Mouse (Mus musculus): ENCODE data around the gene Rabl6. TPM values are rescaled to one million over a fixed set of nuclear protein-coding genes. Genes with fewer than 3 reads are reported as not detected.
A peak's percentile ranks its signal among the peaks of the same experiment; 100 is the strongest.

Rabl6 gene
- 62.3 and 64.4 TPM in 2 replicates for polyA plus RNA-seq (2014; fragmentation: Nextera tagmentation; extraction: Ambion mirVana)

DNA sequence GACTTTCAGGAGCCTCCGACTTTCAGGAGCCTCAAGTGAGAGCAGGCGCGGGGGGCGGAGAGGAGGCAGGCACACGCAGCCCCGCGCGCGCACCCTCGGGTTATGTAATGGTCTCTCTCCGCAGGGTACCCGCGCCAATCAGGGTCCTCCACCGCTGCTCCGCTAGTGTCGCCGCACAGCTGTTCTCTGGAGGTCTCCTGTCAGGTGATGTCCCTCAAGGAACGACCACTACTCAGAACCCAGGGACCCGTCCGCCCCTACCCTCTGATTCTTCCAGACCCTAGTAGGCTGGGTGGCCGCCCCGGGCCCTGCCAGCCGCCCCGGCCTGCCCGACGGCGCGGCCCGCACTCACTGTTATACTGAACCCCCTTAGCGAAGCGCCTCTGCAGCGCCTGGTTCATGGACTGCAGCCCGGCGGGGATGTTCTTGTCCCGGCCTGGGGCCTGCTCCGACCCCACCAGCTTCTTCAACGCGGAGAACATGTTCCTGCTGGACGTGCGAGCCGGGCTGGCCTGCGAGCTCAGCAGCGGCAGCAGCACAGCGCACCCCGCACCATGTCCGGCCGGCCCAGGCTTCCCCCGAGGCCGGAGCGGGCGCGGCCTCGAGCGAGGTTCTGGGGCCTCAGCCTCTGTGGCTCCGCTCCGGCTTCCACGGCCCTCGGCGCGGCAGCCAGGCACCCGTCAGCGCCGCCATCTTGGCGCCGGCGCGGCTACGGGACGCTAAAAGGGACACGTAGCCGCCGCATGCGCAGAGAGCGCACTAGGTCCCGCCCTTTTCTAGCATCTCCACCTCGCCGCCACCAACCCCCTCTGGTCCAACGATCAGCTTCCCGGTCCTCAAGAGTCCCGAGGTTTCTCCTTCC is at the start of gene Rabl6:
TSS of gene Rabl6 (minus strand) at position 761 of the 862 bp plus-strand sequence.
- peak; percentile 88 for ATAC-seq (ENCODE audit: insufficient read depth, low FRiP score, low TSS enrichment)
- peak within 1 kb of the TSS; percentile 90 for H3K27ac ChIP-seq (ENCODE audit: low read depth, low read length)

DNA sequence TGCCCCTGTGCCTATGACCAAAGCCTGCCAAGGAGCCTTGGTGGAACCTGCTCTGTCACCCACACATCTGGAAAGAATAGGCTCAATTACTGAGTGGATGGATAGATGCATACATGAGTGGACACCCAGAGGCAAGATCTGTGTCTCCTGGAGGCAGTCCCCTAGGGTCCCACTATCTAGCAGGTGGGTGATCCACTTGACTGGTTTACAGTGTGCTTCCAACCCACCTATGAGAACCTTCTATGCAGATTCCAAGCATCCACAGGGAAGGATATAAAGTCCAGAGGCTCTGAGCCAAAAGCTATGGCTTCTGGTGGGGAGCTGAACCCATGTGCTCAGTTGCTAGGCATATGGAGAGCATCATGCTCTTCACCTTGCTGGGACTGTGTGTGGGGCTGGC is 49.3 kb upstream of the Rabl6 start, which contains the start of gene Lcn5:
TSS of gene Lcn5 (plus strand) at position 301 of the 400 bp plus-strand sequence.
- no peak within 1 kb of the TSS for H3K4me3 ChIP-seq (ENCODE audit: low read depth, low read length)
- H3K27ac ChIP-seq (ENCODE audit: low read depth, low read length), result no peak within 1 kb of the TSS
- no peaks in the 10 kb centered on the region for H3K4me1 ChIP-seq (ENCODE audit: control insufficient read depth, insufficient read depth, low read length)
- no peak within 1 kb of the TSS for H3K9ac ChIP-seq (ENCODE audit: low read length)
- H3K9me3 ChIP-seq (ENCODE audit: control insufficient read depth, low read length), result no peaks in the 10 kb centered on the region
- H3K36me3 ChIP-seq (ENCODE audit: control insufficient read depth, insufficient read depth, low read length), result no peaks in the 10 kb centered on the region
- no peak for ATAC-seq (ENCODE audit: insufficient read depth, low FRiP score, low TSS enrichment)
- no peaks in the 10 kb centered on the region for H3K27me3 ChIP-seq (ENCODE audit: control insufficient read depth, insufficient read depth, low read length)
- H3K4me2 ChIP-seq (ENCODE audit: low read depth), result no peak within 1 kb of the TSS
- DNase-seq (ENCODE audit: low spot score), result no peak

More for the DNA sequence above, at the start of gene Rabl6:
- WGBS, result under 1% methylated on average over 79 of the region's 80 CpGs
- peak within 1 kb of the TSS; percentile 60 for H3K4me2 ChIP-seq (ENCODE audit: low read depth)
- no peaks in the 10 kb centered on the region for H3K9me3 ChIP-seq (ENCODE audit: control insufficient read depth, low read length)
- no peaks in the 10 kb centered on the region for H3K36me3 ChIP-seq (ENCODE audit: control insufficient read depth, insufficient read depth, low read length)
- H3K4me1 ChIP-seq (ENCODE audit: control insufficient read depth, insufficient read depth, low read length), result peaks cover 5% of the 10 kb centered on the region; the same call in 1 of the 2 replicates
- peak within 1 kb of the TSS; percentile 97 for H3K9ac ChIP-seq (ENCODE audit: low read length)
- DNase-seq (ENCODE audit: low spot score), result peak; percentile 93
- peak within 1 kb of the TSS; percentile 99 for H3K4me3 ChIP-seq (ENCODE audit: low read depth, low read length)
- H3K27me3 ChIP-seq (ENCODE audit: control insufficient read depth, insufficient read depth, low read length), result 0 out of 2 replicates have a peak, but pooled peaks cover 2% of the 10 kb centered on the region

DNA sequence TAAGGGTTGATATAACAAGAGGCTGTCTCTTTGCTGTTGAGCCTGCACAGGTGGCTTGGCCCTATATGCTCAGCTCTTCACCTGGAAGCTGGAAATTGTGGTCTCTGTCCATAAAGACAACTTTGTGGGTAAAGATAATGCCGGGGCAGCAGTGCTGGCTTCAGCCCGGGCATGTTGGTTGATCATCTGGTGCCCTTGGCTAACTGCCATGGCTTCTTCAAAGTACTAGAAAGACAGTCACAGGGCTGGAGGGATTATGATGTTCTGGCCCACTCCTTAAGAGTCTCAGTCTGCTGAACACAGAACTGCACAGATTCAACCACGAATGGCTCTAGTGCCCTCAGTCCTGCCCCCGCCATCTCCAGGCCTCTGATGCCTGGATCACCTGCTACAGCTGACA is 48.9 kb upstream of the Rabl6 start:
- Histone ChIP-seq H3K27ac (ENCODE audit: low read depth, low read length) (no peak overlapping the region), H3K4me2 (ENCODE audit: low read depth) (no peak overlapping the region), H3K9me3 (ENCODE audit: control insufficient read depth, low read length) (no peaks in the 10 kb centered on the region), H3K4me3 (ENCODE audit: low read depth, low read length) (no peak overlapping the region), H3K9ac (ENCODE audit: low read length) (no peak overlapping the region), H3K27me3 (ENCODE audit: control insufficient read depth, insufficient read depth, low read length) (no peaks in the 10 kb centered on the region), H3K36me3 (ENCODE audit: control insufficient read depth, insufficient read depth, low read length) (no peaks in the 10 kb centered on the region), H3K4me1 (ENCODE audit: control insufficient read depth, insufficient read depth, low read length) (no peaks in the 10 kb centered on the region)
- ATAC-seq (ENCODE audit: insufficient read depth, low FRiP score, low TSS enrichment), result no peak
- DNase-seq (ENCODE audit: low spot score), result no peak
- 88% methylated on average over 4 of the region's 4 CpGs for WGBS

DNA sequence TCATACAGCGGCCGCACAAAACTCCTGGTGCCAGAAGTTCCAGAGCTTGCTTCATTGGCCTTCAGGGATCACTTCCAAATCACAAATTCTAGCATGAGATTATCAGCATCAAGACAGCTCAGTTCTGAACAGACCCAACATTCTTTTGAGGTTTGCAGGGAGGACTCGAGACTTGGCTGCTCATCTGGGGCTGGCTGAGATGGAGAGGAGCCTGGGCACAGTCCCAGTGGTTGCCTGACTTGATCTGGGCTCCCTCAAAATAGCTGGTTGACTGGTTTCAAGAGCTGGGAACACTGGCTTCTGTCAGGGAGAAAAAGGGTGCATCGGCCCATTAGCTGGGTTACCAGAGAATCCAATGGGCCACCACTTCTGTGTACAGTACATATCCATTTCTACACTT is 48.4 kb upstream of the Rabl6 start:
- DNase-seq (ENCODE audit: low spot score), result no peak
- Histone ChIP-seq H3K36me3 (ENCODE audit: control insufficient read depth, insufficient read depth, low read length) (no peaks in the 10 kb centered on the region), H3K4me2 (ENCODE audit: low read depth) (no peak overlapping the region), H3K27me3 (ENCODE audit: control insufficient read depth, insufficient read depth, low read length) (no peaks in the 10 kb centered on the region), H3K9ac (ENCODE audit: low read length) (no peak overlapping the region), H3K9me3 (ENCODE audit: control insufficient read depth, low read length) (no peaks in the 10 kb centered on the region), H3K27ac (ENCODE audit: low read depth, low read length) (no peak overlapping the region), H3K4me1 (ENCODE audit: control insufficient read depth, insufficient read depth, low read length) (no peaks in the 10 kb centered on the region), H3K4me3 (ENCODE audit: low read depth, low read length) (no peak overlapping the region)
- ATAC-seq (ENCODE audit: insufficient read depth, low FRiP score, low TSS enrichment), result no peak
- WGBS, result 89% methylated on average over 4 of the region's 4 CpGs

DNA sequence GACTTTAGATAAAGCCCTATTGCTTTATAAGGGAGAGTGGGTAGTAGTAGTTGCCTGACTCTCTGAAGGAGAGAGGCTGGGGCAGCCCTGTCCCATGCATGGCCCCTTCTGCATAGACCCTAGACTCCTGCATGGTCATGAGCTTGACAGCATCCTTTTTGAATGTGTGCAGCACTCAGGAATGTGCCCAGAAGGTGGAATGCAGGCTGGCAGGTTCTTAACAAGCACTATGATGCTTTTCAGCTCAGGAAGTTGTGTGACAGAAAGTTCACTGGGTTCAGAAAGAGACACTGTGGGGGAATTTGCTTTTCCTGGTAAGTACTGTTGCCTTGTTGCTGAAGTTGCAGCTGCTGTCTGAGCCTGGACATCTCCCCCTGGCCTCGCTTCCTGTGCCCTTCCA is 46.2 kb upstream of the Rabl6 start:
- DNase-seq (ENCODE audit: low spot score) (no peak), ATAC-seq (ENCODE audit: insufficient read depth, low FRiP score, low TSS enrichment) (no peak)
- Histone ChIP-seq H3K4me1 (ENCODE audit: control insufficient read depth, insufficient read depth, low read length) (no peaks in the 10 kb centered on the region), H3K4me2 (ENCODE audit: low read depth) (no peak overlapping the region), H3K9me3 (ENCODE audit: control insufficient read depth, low read length) (no peaks in the 10 kb centered on the region), H3K9ac (ENCODE audit: low read length) (no peak overlapping the region), H3K27ac (ENCODE audit: low read depth, low read length) (no peak overlapping the region), H3K27me3 (ENCODE audit: control insufficient read depth, insufficient read depth, low read length) (no peaks in the 10 kb centered on the region), H3K36me3 (ENCODE audit: control insufficient read depth, insufficient read depth, low read length) (no peaks in the 10 kb centered on the region), H3K4me3 (ENCODE audit: low read depth, low read length) (no peak overlapping the region)
- WGBS, result 71% methylated on average over 1 of the region's 1 CpGs

DNA sequence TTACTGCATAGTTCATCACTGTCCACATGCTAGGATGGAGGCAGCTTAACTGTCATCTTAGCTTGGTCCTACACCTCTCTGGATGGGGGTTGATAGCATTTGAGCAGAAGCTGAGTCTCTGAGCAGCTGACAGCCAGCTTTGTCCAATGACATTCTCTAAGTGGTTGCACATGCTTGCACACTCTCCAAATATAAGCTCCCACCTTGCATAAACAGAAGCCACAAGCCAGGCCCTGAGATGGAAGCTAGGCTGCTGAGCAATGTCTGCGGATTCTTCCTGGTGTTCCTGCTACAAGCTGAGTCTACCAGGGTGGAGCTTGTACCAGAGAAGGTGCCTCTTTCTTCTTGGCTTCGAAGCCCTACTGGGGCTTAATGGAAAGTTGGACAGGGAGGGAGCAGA is 44.6 kb upstream of the Rabl6 start, which contains the start of gene Lcn8:
TSS of gene Lcn8 (plus strand) at position 219 of the 400 bp plus-strand sequence.
- Histone ChIP-seq H3K36me3 (ENCODE audit: control insufficient read depth, insufficient read depth, low read length) (no peaks in the 10 kb centered on the region), H3K4me2 (ENCODE audit: low read depth) (no peak within 1 kb of the TSS), H3K9ac (ENCODE audit: low read length) (no peak within 1 kb of the TSS), H3K4me3 (ENCODE audit: low read depth, low read length) (no peak within 1 kb of the TSS), H3K9me3 (ENCODE audit: control insufficient read depth, low read length) (no peaks in the 10 kb centered on the region), H3K27ac (ENCODE audit: low read depth, low read length) (no peak within 1 kb of the TSS), H3K4me1 (ENCODE audit: control insufficient read depth, insufficient read depth, low read length) (no peaks in the 10 kb centered on the region), H3K27me3 (ENCODE audit: control insufficient read depth, insufficient read depth, low read length) (no peaks in the 10 kb centered on the region)
- ATAC-seq (ENCODE audit: insufficient read depth, low FRiP score, low TSS enrichment) (no peak), DNase-seq (ENCODE audit: low spot score) (no peak)
- WGBS, result 87% methylated on average over 2 of the region's 2 CpGs

DNA sequence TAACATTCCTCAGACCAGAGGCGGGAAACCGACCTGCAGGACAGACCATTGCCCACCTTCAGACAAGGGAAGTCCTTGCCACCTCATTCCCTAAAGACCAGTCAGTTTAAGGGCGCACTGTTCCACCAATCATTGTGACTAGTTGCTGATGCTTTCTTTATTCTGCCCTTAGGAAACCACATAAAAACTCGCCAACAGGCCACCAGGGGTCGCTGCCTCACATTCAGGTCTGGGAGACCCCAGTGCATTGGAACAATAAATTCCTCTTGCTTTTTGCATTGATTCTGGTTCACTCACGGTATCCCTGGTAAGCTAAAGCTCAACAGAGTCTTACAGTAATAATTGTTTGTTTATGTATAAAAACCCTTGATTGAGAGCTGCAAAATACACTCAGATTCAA is 31.6 kb upstream of the Rabl6 start:
- H3K27ac ChIP-seq (ENCODE audit: low read depth, low read length), result no peak overlapping the region
- ATAC-seq (ENCODE audit: insufficient read depth, low FRiP score, low TSS enrichment) (no peak), DNase-seq (ENCODE audit: low spot score) (peak; percentile 57)
- no peak overlapping the region for H3K4me3 ChIP-seq (ENCODE audit: low read depth, low read length)
- H3K9me3 ChIP-seq (ENCODE audit: control insufficient read depth, low read length), result no peaks in the 10 kb centered on the region
- WGBS, result 20% methylated on average over 6 of the region's 6 CpGs
- no peak overlapping the region for H3K9ac ChIP-seq (ENCODE audit: low read length)
- no peaks in the 10 kb centered on the region for H3K4me1 ChIP-seq (ENCODE audit: control insufficient read depth, insufficient read depth, low read length)
- H3K4me2 ChIP-seq (ENCODE audit: low read depth), result no peak overlapping the region
- no peaks in the 10 kb centered on the region for H3K36me3 ChIP-seq (ENCODE audit: control insufficient read depth, insufficient read depth, low read length)
- H3K27me3 ChIP-seq (ENCODE audit: control insufficient read depth, insufficient read depth, low read length), result no peaks in the 10 kb centered on the region

DNA sequence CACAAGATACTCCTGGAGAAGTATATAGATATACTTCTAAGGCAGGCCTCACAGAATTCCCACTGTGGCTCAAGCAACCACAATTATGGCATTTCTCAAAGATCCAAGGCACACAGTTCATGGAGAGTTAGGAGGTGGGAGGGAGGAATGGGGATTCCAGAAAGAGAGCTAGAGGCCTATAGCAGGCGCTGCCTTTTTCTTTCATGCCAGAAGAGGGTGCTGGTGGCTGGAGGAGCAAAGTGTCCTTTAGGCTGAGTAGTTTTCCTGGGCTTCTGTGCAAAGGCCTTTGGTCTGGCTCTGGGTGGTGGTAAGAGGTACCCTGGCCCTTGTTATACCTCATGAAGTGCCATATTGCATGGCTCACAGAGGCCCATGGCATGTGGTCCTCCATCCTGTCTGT is 25.7 kb upstream of the Rabl6 start:
- Histone ChIP-seq H3K9me3 (ENCODE audit: control insufficient read depth, low read length) (no peaks in the 10 kb centered on the region), H3K4me1 (ENCODE audit: control insufficient read depth, insufficient read depth, low read length) (no peaks in the 10 kb centered on the region), H3K27ac (ENCODE audit: low read depth, low read length) (no peak overlapping the region), H3K27me3 (ENCODE audit: control insufficient read depth, insufficient read depth, low read length) (no peaks in the 10 kb centered on the region), H3K4me3 (ENCODE audit: low read depth, low read length) (no peak overlapping the region), H3K4me2 (ENCODE audit: low read depth) (no peak overlapping the region), H3K36me3 (ENCODE audit: control insufficient read depth, insufficient read depth, low read length) (no peaks in the 10 kb centered on the region), H3K9ac (ENCODE audit: low read length) (no peak overlapping the region)
- no peak for DNase-seq (ENCODE audit: low spot score)
- ATAC-seq (ENCODE audit: insufficient read depth, low FRiP score, low TSS enrichment), result no peak
- WGBS, result 27% methylated on average over 1 of the region's 1 CpGs

DNA sequence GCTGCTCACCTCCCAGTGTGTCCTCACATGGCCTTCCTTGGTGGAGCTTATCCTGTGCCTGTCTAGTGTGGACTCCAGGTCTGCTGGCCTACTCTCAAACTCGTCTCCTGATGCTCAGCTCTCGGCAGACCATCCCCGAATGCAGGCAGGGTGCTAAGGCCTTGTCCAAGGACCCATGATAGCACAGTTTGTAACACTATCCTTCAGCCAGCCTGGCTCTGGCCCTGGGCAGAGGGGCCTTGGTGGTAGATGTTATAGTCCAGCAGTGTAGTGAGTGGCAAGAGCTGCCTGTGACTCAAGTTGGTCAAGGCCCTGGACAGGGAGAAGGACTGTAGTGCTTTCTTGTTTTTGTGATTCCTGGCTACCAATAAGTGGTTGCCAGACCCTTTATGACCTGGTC is 25.3 kb upstream of the Rabl6 start:
- ATAC-seq (ENCODE audit: insufficient read depth, low FRiP score, low TSS enrichment), result no peak
- 82% methylated on average over 3 of the region's 3 CpGs for WGBS
- H3K9me3 ChIP-seq (ENCODE audit: control insufficient read depth, low read length), result no peaks in the 10 kb centered on the region

More for the DNA sequence above, 25.3 kb upstream of the Rabl6 start:
- H3K36me3 ChIP-seq (ENCODE audit: control insufficient read depth, insufficient read depth, low read length), result no peaks in the 10 kb centered on the region
- no peak overlapping the region for H3K27ac ChIP-seq (ENCODE audit: low read depth, low read length)
- no peaks in the 10 kb centered on the region for H3K4me1 ChIP-seq (ENCODE audit: control insufficient read depth, insufficient read depth, low read length)
- no peak overlapping the region for H3K9ac ChIP-seq (ENCODE audit: low read length)
- H3K27me3 ChIP-seq (ENCODE audit: control insufficient read depth, insufficient read depth, low read length), result no peaks in the 10 kb centered on the region
- no peak overlapping the region for H3K4me3 ChIP-seq (ENCODE audit: low read depth, low read length)
- no peak overlapping the region for H3K4me2 ChIP-seq (ENCODE audit: low read depth)
- DNase-seq (ENCODE audit: low spot score), result no peak
